Mouse (Mus musculus) monocyte, adult 2 months (primary cell): ENCODE data around the gene Ube2g1.
"Not testable (repeated sequence)": the region's sequence is repeated elsewhere in the genome, so short reads cannot be mapped to it uniquely, and the experiment has no call there.

Experiments used
- DNase-seq, 2 experiments: peaks; one replicate each; pipeline ENCODE4 v3.0.0; 2022; ENCODE audit warnings: low spot score in 2 of 2, low read depth in 1 of 2

The Ube2g1 gene

DNA sequence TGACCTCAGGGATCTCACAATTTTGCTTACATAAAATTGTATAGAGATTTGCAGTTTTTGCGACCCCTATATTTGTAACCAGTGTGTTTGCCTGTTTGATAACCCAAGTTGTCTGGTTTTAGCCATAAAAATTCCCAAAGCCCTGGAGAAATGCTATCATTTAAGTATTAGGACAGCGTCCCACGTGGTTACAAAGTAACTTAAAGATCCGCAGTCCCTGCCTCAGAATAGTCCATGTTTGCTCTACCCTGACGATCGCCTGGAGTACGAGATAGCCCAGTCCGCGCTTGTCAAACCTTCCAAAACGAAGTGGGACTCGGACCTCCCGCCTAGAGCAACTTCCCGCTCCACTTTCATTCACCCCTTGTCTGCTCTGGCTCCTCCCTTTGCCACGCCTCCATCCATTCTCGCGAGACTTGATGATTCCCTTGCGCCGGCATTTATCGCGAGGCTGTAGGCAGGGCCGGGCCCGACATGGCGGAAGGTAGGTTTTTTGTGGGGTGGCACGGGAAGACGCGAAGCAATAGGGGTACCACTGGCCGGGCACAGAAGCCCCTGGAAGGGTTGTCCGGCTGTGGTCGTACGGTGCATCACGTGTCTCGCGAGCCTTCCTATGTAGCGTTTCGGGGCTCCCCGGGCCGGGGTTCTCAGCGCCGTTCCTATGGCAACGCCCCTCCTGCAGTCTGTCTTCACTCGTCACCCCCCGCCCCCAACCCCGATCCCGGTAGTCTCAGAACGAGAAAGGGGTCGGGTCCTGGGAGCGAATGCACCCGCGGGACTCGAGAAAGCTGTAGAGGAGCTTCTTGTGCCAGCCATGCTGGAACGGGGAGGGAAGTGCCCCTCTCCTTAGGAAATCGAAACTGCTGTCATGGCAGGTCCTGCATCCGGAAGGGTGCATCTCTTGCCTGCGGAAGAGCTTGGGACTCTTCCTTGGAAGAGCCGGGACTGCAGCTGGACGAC lies 82.7 kb downstream of the Ube2g1 start, which contains the start of gene Ankfy1:
TSS of gene Ankfy1 (plus strand) at position 456 of the 960 bp plus-strand sequence.
- peak; percentile 94 to 98 for DNase-seq

GRCm38 (mm10) chr11:72692353-72692752 lies 85.3 kb downstream of the Ube2g1 start:
- no peak for DNase-seq

DNA sequence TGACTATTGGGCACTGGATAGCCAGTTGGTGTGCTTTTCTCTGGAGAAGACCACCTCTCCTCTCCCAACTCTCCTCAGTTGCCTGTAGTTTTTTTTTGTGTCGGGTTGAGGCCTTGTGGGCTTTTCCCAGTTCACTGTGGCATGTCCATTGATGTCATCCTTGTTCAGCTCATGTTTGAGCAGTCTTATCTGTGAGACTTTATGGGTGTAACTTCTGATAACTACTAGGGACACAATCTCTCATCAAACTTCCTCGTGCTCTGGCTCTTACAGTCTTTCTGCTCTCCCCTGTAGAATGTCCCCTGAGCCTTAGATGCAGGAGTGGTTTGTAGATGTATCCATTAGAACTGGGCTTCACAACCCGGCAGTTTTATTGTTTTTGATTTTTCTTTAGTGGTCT lies 87.9 kb downstream of the Ube2g1 start:
- DNase-seq: no peak

GRCm38 (mm10) chr11:72696368-72696971 lies 89.4 kb downstream of the Ube2g1 start:
- no peak for DNase-seq

DNA sequence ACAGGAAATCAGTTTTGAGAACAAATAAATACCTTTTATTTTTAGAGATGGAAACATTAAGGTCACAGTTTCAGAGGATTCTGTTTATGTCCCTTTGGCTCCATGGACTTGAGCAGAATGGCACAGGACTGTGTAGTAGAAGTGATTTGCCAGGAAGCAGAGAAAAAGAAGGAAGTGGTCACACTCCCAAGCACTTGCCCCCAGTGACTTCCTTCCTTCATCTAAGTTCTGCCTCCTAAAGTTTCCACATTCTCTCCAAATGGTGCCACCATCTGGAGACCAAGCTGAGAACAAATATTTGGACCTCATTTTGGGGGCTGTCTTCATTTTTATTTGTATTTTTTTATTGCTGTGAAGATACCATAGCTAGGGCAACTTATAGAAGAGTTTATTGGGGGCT lies 90.2 kb downstream of the Ube2g1 start:
- no peak for DNase-seq

GRCm38 (mm10) chr11:72705111-72705510 lies 98.0 kb downstream of the Ube2g1 start:
- DNase-seq: not testable (repeated sequence)

DNA sequence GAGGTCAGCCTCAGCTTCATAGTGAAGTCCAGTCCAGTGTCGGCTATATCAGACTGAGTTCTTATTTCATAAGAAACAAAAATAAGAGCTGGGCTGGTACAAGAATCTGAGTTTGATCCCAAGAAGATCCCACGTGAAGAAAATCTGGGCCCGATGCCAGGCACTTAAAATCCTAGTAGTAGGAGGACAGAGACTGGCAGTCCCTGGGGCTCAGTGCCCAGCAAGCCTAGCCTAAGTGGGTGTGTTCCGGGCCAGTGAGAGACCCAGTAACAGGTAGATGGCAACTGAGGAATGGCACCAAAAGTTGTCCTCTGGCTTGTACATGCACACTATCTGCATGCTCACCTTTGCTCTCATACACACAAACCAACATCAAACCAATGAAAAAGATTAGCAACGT lies 105.6 kb downstream of the Ube2g1 start:
- DNase-seq: no peak

DNA sequence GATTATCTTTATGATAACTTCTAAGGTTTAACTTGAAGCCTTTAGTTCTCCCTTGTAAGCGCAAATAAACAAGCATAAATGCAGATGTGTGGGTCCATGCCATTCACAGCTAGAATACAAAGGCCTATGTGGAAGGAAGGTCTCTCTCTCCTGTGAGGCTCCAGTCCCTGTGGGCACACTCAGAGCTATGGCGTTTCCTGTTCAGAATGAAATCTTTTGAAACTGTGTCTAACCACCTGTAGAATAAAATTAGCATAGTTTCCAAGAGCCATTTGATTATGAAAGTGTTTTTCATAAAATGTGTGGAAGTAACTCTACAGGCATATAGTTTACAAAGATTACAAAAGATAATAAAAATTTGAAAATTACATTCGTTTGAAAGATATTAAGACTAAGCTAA lies 111.1 kb downstream of the Ube2g1 start:
- DNase-seq: no peak

DNA sequence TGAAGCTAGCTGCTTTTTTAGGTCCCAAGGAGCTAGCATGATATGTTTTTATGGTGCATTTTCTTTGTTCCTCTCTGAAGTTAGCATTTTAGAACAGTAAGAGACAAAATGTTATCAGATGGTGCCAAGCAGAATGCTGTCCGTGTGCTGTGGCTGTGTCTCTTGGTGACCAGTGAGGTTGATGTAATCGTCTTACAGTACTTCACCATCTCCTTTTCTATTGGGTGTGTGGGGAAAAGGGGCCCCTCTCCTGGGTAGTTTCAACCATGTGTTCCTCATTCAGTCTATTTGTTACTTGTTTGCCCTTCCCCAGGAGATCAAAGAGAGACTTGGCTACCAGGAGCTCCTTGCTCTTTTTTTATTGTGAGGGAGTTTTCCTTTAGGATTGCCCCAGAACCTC lies 116.1 kb downstream of the Ube2g1 start:
- no peak for DNase-seq

- no peak for DNase-seq
These were observed 116.8 kb downstream of the Ube2g1 start for GRCm38 (mm10) chr11:72723871-72724270.

GRCm38 (mm10) chr11:72726023-72726422 lies 118.9 kb downstream of the Ube2g1 start:
- no peak for DNase-seq

- DNase-seq: no peak
These were observed 126.7 kb downstream of the Ube2g1 start for GRCm38 (mm10) chr11:72733736-72734135.

- DNase-seq: no peak
These were observed 127.9 kb downstream of the Ube2g1 start for GRCm38 (mm10) chr11:72734840-72735518.

GRCm38 (mm10) chr11:72735519-72735860 lies 128.4 kb downstream of the Ube2g1 start:
- DNase-seq: no peak
